Mouse (Mus musculus) c-Kit-positive CD71-positive TER-119-negative erythroid progenitor cells, embryonic 14.5 days (primary cell): ENCODE data around the gene Pcca.

Source experiments
- DNase-seq: peaks from one replicate; pipeline ENCODE4 v3.0.0-alpha.2; 2013; ENCODE audit warnings: low read depth

Pcca gene

GRCm38 (mm10) chr14:122648214-122648613 lies 114.1 kb downstream of the Pcca start:
- no peak for DNase-seq

- DNase-seq: no peak
Observed at GRCm38 (mm10) chr14:122649336-122649950, 115.3 kb downstream of the Pcca start.

- no peak for DNase-seq
Observed at GRCm38 (mm10) chr14:122651681-122652080, 117.6 kb downstream of the Pcca start.

- DNase-seq: no peak
Observed at GRCm38 (mm10) chr14:122675661-122676060, 141.5 kb downstream of the Pcca start.

- no peak for DNase-seq
Observed at GRCm38 (mm10) chr14:122683645-122684044, 149.5 kb downstream of the Pcca start.

- DNase-seq: no peak
Observed at GRCm38 (mm10) chr14:122684250-122684649, 150.1 kb downstream of the Pcca start.

GRCm38 (mm10) chr14:122684811-122685210 lies 150.7 kb downstream of the Pcca start:
- DNase-seq: no peak

GRCm38 (mm10) chr14:122687398-122687797 lies 153.3 kb downstream of the Pcca start:
- DNase-seq: no peak

- DNase-seq: no peak
Observed at GRCm38 (mm10) chr14:122688378-122688777, 154.3 kb downstream of the Pcca start.

- no peak for DNase-seq
Observed at GRCm38 (mm10) chr14:122689136-122689815, 155.2 kb downstream of the Pcca start.

- no peak for DNase-seq
Observed at GRCm38 (mm10) chr14:122691555-122691954, 157.4 kb downstream of the Pcca start.

GRCm38 (mm10) chr14:122700333-122700732 lies 166.2 kb downstream of the Pcca start:
- DNase-seq: no peak

GRCm38 (mm10) chr14:122713793-122714192 lies 179.7 kb downstream of the Pcca start:
- DNase-seq: no peak

- DNase-seq: no peak
Observed at GRCm38 (mm10) chr14:122714911-122715310, 180.8 kb downstream of the Pcca start.

- DNase-seq: no peak
Observed at GRCm38 (mm10) chr14:122716057-122716456, 181.9 kb downstream of the Pcca start.

- DNase-seq: no peak
Observed at GRCm38 (mm10) chr14:122719496-122720080, 185.5 kb downstream of the Pcca start.

- no peak for DNase-seq
Observed at GRCm38 (mm10) chr14:122720989-122721388, 186.9 kb downstream of the Pcca start.

GRCm38 (mm10) chr14:122721750-122722149 lies 187.6 kb downstream of the Pcca start:
- DNase-seq: no peak

- no peak for DNase-seq
Observed at GRCm38 (mm10) chr14:122726456-122726855, 192.3 kb downstream of the Pcca start.

GRCm38 (mm10) chr14:122729431-122730073 lies 195.4 kb downstream of the Pcca start:
- no peak for DNase-seq

- no peak for DNase-seq
Observed at GRCm38 (mm10) chr14:122730921-122731551, 196.9 kb downstream of the Pcca start.

GRCm38 (mm10) chr14:122736806-122737205 lies 202.7 kb downstream of the Pcca start:
- DNase-seq: no peak
